Mouse (Mus musculus) G1E (cell line): ENCODE data around the gene Creb3l2.

Experiments used
- CTCF ChIP-seq: IDR thresholded peaks from 2 replicates; pipeline ENCODE4 v1.5.1; 2012; ENCODE audit warnings: low read depth, low read length, inconsistent platforms, mixed read lengths
- GATA1 ChIP-seq: IDR thresholded peaks from 2 replicates; pipeline ENCODE4 v1.6.1; 2012; ENCODE audit warnings: borderline replicate concordance, low read length, inconsistent platforms, mixed read lengths
- GATA2 ChIP-seq: IDR thresholded peaks from 2 replicates; pipeline ENCODE4 v1.6.1; 2012; ENCODE audit warnings: low read depth, low read length, inconsistent platforms, borderline replicate concordance
- POLR2AphosphoS5 ChIP-seq: IDR thresholded peaks from 2 replicates; pipeline ENCODE4 v1.6.1; 2012; ENCODE audit warnings: low read depth, low read length, inconsistent platforms; ENCODE audit not compliant: insufficient replicate concordance
- TAL1 ChIP-seq: conservative IDR thresholded peaks from 2 replicates; pipeline ENCODE4 v1.6.1; 2012; ENCODE audit warnings: low read depth, low read length, inconsistent platforms, mixed read lengths

GRCm38 (mm10) chr6:37291171-37291570, 150.8 kb downstream of the Creb3l2 start:
- no peak for TF ChIP-seq CTCF
- TF ChIP-seq GATA1: no peak
- TF ChIP-seq POLR2AphosphoS5: no peak
- TF ChIP-seq GATA2: no peak
- TF ChIP-seq TAL1: no peak
